Mouse (Mus musculus) bone marrow macrophage, adult 2 months (primary cell): ENCODE measurements at regions not wholly inside any gene's neighbourhood (a gene's known extent, or its start where the extent isn't known, plus 50 kb on each side); places are given as distances from the start of the nearest gene placed in this dataset.

ENCODE experiments used
- H3K27ac ChIP-seq: 2 replicates; pipeline ENCODE4 v1.5.1; 2012; ENCODE audit warnings: low read depth, low read length; ENCODE audit not compliant: insufficient read depth
- H3K4me1 ChIP-seq: 2 replicates; pipeline ENCODE4 v1.6.1; 2012; ENCODE audit warnings: low read length; ENCODE audit not compliant: control insufficient read depth, insufficient read depth
- H3K4me3 ChIP-seq: 2 replicates; pipeline ENCODE4 v1.5.1; 2012; ENCODE audit warnings: mild to moderate bottlenecking, low read length, moderate library complexity; ENCODE audit not compliant: insufficient read depth
- CTCF ChIP-seq: IDR thresholded peaks from 2 replicates; pipeline ENCODE4 v1.5.1; 2012; ENCODE audit warnings: low read depth, mild to moderate bottlenecking, low read length, moderate library complexity
- POLR2A ChIP-seq: IDR thresholded peaks from 2 replicates; pipeline ENCODE4 v1.6.1; 2012; ENCODE audit warnings: mild to moderate bottlenecking, low read depth, low read length, borderline replicate concordance

GRCm38 (mm10) chr16:24258991-24259390, 134.3 kb upstream of the Lpp start:
- H3K4me3 ChIP-seq: no peak overlapping the region
- H3K27ac ChIP-seq: no peak overlapping the region
- H3K4me1 ChIP-seq: no peaks in the 10 kb centered on the region
- TF ChIP-seq POLR2A: no peak
- TF ChIP-seq CTCF: no peak

- no peak overlapping the region for H3K4me3 ChIP-seq
- TF ChIP-seq CTCF (no peak), POLR2A (no peak)
- no peaks in the 10 kb centered on the region for H3K4me1 ChIP-seq
- H3K27ac ChIP-seq: no peak overlapping the region
Observed at GRCm38 (mm10) chr16:24255037-24255436, 138.3 kb upstream of the Lpp start.

GRCm38 (mm10) chr16:24254590-24254989, 138.7 kb upstream of the Lpp start:
- H3K27ac ChIP-seq: no peak overlapping the region
- no peak for TF ChIP-seq CTCF
- no peak for TF ChIP-seq POLR2A
- no peaks in the 10 kb centered on the region for H3K4me1 ChIP-seq
- no peak overlapping the region for H3K4me3 ChIP-seq

- Histone ChIP-seq H3K4me3 (no peak overlapping the region), H3K27ac (no peak overlapping the region), H3K4me1 (no peaks in the 10 kb centered on the region)
- TF ChIP-seq POLR2A (no peak), CTCF (no peak)
Observed at GRCm38 (mm10) chr16:24254143-24254542, 139.2 kb upstream of the Lpp start.

GRCm38 (mm10) chr16:24247291-24247690, 146.0 kb upstream of the Lpp start:
- no peak for TF ChIP-seq POLR2A
- no peak for TF ChIP-seq CTCF
- Histone ChIP-seq H3K27ac (no peak overlapping the region), H3K4me1 (peaks cover 3% of the 10 kb centered on the region; the same call in 1 of the 2 replicates), H3K4me3 (no peak overlapping the region)

GRCm38 (mm10) chr16:24238075-24238555, 155.2 kb upstream of the Lpp start:
- no peak for TF ChIP-seq CTCF
- TF ChIP-seq POLR2A: no peak
- Histone ChIP-seq H3K4me3 (no peak overlapping the region), H3K4me1 (peaks cover 20% of the 10 kb centered on the region), H3K27ac (no peak overlapping the region)

- TF ChIP-seq CTCF (no peak), POLR2A (no peak)
- Histone ChIP-seq H3K4me1 (peaks cover 20% of the 10 kb centered on the region), H3K27ac (no peak overlapping the region), H3K4me3 (no peak overlapping the region)
Observed at GRCm38 (mm10) chr16:24237425-24237824, 155.9 kb upstream of the Lpp start.

- TF ChIP-seq CTCF: no peak
- no peak for TF ChIP-seq POLR2A
- Histone ChIP-seq H3K4me1 (peaks cover 20% of the 10 kb centered on the region), H3K27ac (no peak overlapping the region), H3K4me3 (no peak overlapping the region)
Observed at GRCm38 (mm10) chr16:24237013-24237412, 156.3 kb upstream of the Lpp start.

- H3K4me1 ChIP-seq: peaks cover 20% of the 10 kb centered on the region
- H3K4me3 ChIP-seq: no peak overlapping the region
- no peak overlapping the region for H3K27ac ChIP-seq
- TF ChIP-seq POLR2A: no peak
- no peak for TF ChIP-seq CTCF
Observed at GRCm38 (mm10) chr16:24236511-24236910, 156.8 kb upstream of the Lpp start.

GRCm38 (mm10) chr16:24234795-24235194, 158.5 kb upstream of the Lpp start:
- Histone ChIP-seq H3K27ac (no peak overlapping the region), H3K4me1 (peaks cover 20% of the 10 kb centered on the region), H3K4me3 (no peak overlapping the region)
- TF ChIP-seq CTCF (no peak), POLR2A (no peak)
